Mouse (Mus musculus): ENCODE measurements around the gene Hhat.

- no peak for TF ChIP-seq CTCF (IDR thresholded peaks at IDR 0.05; ENCODE audit: low read depth, low read length)
- no peak for TF ChIP-seq GATA1 (IDR thresholded peaks at IDR 0.05; ENCODE audit: borderline replicate concordance, low read length)
- no peak for TF ChIP-seq TAL1 (conservative IDR thresholded peaks at IDR 0.05; ENCODE audit: low read depth, low read length)
- no peak for TF ChIP-seq POLR2AphosphoS5 (IDR thresholded peaks at IDR 0.05; ENCODE audit: insufficient replicate concordance, low read depth, low read length)
- no peak for TF ChIP-seq GATA2 (IDR thresholded peaks at IDR 0.05; ENCODE audit: borderline replicate concordance, low read depth, low read length)
Observed at GRCm38 (mm10) chr1:192450425-192450824, 320.6 kb downstream of the Hhat start.

Measured in G1E (cell line).